Mouse (Mus musculus): ENCODE results near the gene Phf21a.

- TF ChIP-seq POLR2A (IDR thresholded peaks at IDR 0.05; ENCODE audit: low read depth, low read length) (no peak), CTCF (conservative IDR thresholded peaks at IDR 0.05; ENCODE audit: insufficient read depth, insufficient read length, low read depth, low read length) (no peak)
Observed at GRCm38 (mm10) chr2:92401091-92401561, 308.2 kb downstream of the Phf21a start, which contains the start of gene Mapk8ip1.

Data from kidney, adult 2 months (tissue).